Mouse (Mus musculus) spleen, adult 2 months (tissue): ENCODE measurements around the gene Slc7a5. TPM values are rescaled to one million over a fixed set of nuclear protein-coding genes. Genes with fewer than 3 reads are reported as not detected.

Experiments
- DNase-seq, 2 experiments: peaks; one replicate each; pipeline versions ENCODE4 v3.0.0 to v3.0.0-alpha.2; 2012 to 2021; ENCODE audit warnings: low spot score in 2 of 2, low read depth in 1 of 2
- H3K27ac ChIP-seq: fragments of 200-500 bp; 2 replicates; pipeline ENCODE4 v1.5.1; 2012; ENCODE audit warnings: low read length, inconsistent platforms; ENCODE audit not compliant: insufficient read depth
- H3K27me3 ChIP-seq: fragments of 200-500 bp; 2 replicates; pipeline ENCODE4 v1.6.1; 2012; ENCODE audit warnings: mild to moderate bottlenecking, moderate library complexity, low read length, inconsistent platforms; ENCODE audit not compliant: control insufficient read depth, insufficient read depth
- H3K36me3 ChIP-seq: fragments of 200-500 bp; 2 replicates; pipeline ENCODE4 v1.6.1; 2012; ENCODE audit warnings: mild to moderate bottlenecking, low read length, inconsistent platforms; ENCODE audit not compliant: control insufficient read depth, insufficient read depth
- H3K4me1 ChIP-seq: fragments of 200-500 bp; 2 replicates; pipeline ENCODE4 v1.6.1; 2011; ENCODE audit warnings: inconsistent platforms; ENCODE audit not compliant: control insufficient read depth, insufficient read depth, insufficient read length
- H3K4me3 ChIP-seq: fragments of 200-500 bp; 2 replicates; pipeline ENCODE4 v1.5.1; 2011; ENCODE audit warnings: mild to moderate bottlenecking, inconsistent platforms; ENCODE audit not compliant: insufficient read depth, insufficient read length; ENCODE audit errors: extremely low read depth
- CTCF ChIP-seq: fragments of 200-500 bp; IDR thresholded peaks from 2 replicates; pipeline ENCODE4 v1.5.1; 2011; ENCODE audit warnings: mild to moderate bottlenecking, inconsistent platforms; ENCODE audit not compliant: insufficient read depth, insufficient read length, insufficient replicate concordance; ENCODE audit errors: extremely low read depth
- POLR2A ChIP-seq: fragments of 200-500 bp; IDR thresholded peaks from 2 replicates; pipeline ENCODE4 v1.6.1; 2011; ENCODE audit warnings: low read depth, low read length, inconsistent platforms
- WGBS: fragments of 180-500 bp; shearing (Covaris S2); methylation state at CpG from one replicate; pipeline ENCODE4 v1.1.7; 2018; 5-methylcytosine and 5-hydroxymethylcytosine counted together
- polyA plus RNA-seq: library from polyadenylated mRNA; depleted of rRNA; stranded (reverse); fragments of >200 nt; gene quantifications from 2 replicates; pipeline ENCODE4 v1.2.3, GENCODE M21; 2012

Gene Slc7a5
- polyA plus RNA-seq, 1 experiment: 45.0 TPM

DNA sequence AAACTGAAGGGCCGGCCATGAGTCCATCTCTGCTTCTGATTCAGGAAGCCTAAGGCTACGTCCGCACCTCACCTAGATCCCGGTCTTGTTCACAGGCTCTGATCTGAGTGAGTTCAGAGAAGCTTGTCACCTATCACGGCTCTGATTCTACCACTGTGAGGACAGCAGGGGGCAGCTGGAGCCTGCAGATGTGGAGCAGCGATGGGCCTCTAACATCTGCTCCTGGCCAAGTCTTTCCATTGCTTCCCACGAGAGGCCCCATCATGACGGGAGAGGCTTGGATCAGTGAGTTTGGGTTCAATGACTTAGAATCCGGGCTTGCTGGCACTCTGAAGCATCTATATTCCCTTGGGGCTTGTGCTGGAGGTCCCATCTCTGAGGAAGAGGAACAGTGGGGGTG, 33.5 kb downstream of the Slc7a5 start:
- Histone ChIP-seq H3K4me1 (no peaks in the 10 kb centered on the region), H3K27me3 (no peaks in the 10 kb centered on the region), H3K36me3 (no peaks in the 10 kb centered on the region), H3K4me3 (no peak overlapping the region), H3K27ac (no peak overlapping the region)
- TF ChIP-seq POLR2A (no peak), CTCF (peak; percentile 31; the same call in 1 of the 2 replicates)
- whole genome bisulfite sequencing: 62% methylated on average over 9 of the region's 9 CpGs
- peak in 1 of 2 experiments; percentile 12 for DNase-seq

DNA sequence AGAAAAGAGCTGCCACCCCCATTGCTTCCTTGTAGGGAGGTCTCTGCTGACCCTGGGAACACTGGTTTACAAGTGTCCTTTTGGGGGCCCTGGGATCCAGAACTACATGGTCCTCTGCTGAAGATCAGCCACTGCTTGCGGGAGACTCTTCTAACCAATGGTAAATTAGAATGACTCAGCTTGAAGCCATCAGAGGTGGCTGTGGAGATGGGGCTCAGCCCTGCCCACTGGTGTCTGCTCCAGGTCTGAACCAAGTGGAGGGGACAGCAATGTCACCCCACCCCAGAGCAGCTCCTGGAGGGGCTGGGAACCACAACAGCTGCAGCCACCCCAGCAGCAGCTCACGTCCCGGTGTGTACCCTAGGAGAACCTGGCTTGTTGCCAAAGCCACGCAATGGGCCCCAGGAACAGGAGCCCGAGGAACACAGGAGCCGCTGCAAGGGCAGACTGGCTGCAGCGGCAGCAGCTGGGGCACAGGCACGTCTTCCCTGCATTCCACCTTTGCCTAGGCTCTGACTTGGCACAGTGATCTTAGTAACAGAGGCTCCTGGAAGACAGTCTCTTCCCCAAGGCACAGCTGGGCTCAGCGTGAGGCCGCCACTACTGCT, 35.6 kb downstream of the Slc7a5 start:
- no peaks in the 10 kb centered on the region for H3K36me3 ChIP-seq
- H3K27me3 ChIP-seq: no peaks in the 10 kb centered on the region
- WGBS: 15% methylated on average over 10 of the region's 10 CpGs
- H3K4me3 ChIP-seq: no peak overlapping the region
- H3K4me1 ChIP-seq: no peaks in the 10 kb centered on the region
- DNase-seq: no peak
- no peak for TF ChIP-seq CTCF
- no peak for TF ChIP-seq POLR2A
- no peak overlapping the region for H3K27ac ChIP-seq

DNA sequence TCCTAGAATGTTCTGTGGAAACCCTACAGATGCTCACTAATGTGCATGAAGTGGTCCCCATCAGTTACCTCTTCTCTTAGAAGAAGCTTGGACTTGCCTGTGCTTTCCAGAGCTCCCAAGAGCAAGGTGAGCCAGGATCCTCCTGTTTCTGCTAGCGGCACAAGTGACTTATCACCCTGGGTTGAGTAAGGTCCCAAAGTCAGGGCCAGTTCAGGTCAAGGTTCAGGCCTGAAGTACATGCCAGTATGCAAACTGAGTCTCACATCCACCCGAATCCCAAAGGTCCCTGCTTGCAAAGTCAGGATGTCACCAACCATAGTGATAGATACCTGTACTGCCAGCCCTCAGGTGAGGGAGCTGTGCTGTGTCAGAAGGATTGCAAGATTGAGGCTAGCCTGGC, 37.3 kb downstream of the Slc7a5 start:
- H3K4me3 ChIP-seq: no peak overlapping the region
- TF ChIP-seq POLR2A (no peak), CTCF (no peak)
- H3K27me3 ChIP-seq: no peaks in the 10 kb centered on the region
- H3K27ac ChIP-seq: no peak overlapping the region
- 94% methylated on average over 2 of the region's 2 CpGs for WGBS
- no peaks in the 10 kb centered on the region for H3K4me1 ChIP-seq
- H3K36me3 ChIP-seq: no peaks in the 10 kb centered on the region
- DNase-seq: no peak

DNA sequence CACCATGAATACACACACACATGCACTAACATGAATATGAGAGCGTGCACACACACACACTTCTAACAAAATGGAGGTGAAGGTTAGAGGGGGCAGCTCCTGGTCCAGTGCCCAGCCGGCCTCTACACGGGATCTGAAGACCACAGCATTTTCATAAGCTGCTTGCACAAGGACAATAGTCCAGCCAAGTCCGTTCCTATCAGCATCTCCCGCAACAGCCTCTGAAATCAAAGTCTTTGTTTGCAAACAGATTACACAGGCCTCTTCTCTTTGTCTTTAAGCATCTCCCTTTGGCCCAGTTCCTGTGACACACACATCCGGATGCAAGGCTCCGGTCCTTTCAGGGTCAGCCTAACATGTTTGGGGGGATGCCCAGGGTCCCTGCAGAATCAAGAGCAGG, 38.6 kb downstream of the Slc7a5 start:
- H3K27ac ChIP-seq: no peak overlapping the region
- H3K4me1 ChIP-seq: no peaks in the 10 kb centered on the region
- H3K27me3 ChIP-seq: no peaks in the 10 kb centered on the region
- H3K36me3 ChIP-seq: no peaks in the 10 kb centered on the region
- WGBS: 91% methylated on average over 7 of the region's 7 CpGs
- TF ChIP-seq POLR2A (no peak), CTCF (no peak)
- H3K4me3 ChIP-seq: no peak overlapping the region
- no peak for DNase-seq

DNA sequence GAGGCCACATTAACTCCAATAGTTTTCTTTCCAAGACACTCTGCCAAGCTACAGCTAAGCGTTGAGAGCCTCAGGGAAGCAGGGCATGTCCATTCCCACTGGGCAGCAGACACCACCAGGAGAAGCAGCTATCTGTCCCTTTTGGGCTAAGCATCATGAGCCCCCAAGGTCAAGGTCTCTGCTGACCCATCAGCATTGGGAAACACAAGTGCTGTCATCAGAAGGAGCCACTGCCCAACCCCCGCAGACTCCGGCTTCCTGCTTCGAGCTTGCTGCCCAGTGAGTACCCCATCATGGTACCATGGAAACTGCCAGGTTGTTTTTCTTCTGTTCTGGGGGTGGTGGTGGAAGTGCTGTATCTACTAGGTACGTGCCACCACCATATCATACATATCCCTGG, 39.3 kb downstream of the Slc7a5 start:
- Histone ChIP-seq H3K27me3 (no peaks in the 10 kb centered on the region), H3K4me3 (no peak overlapping the region), H3K36me3 (no peaks in the 10 kb centered on the region), H3K4me1 (no peaks in the 10 kb centered on the region), H3K27ac (no peak overlapping the region)
- no peak for DNase-seq
- WGBS: 90% methylated on average over 5 of the region's 5 CpGs
- TF ChIP-seq CTCF (no peak), POLR2A (no peak)

DNA sequence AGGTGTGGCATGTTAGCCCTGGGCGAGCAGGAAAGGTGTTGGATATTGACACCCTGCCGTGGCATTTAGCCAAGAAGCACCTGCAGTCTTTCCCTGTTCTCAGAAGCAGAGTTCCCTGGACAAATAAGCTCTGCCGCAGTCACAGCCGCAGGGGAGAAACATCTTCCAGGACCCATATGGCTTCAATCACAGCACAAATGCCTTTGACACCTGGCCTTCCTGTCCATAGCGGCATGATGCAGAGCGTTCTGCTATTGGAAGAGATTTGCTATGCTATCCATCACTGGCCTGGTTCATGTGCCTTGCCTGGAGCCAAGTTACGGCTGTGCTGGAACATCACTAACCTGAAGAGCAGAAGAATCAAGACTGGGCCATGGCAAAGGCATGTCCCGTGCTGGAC, 42.1 kb downstream of the Slc7a5 start:
- Histone ChIP-seq H3K27me3 (no peaks in the 10 kb centered on the region), H3K4me3 (no peak overlapping the region), H3K36me3 (no peaks in the 10 kb centered on the region), H3K4me1 (no peaks in the 10 kb centered on the region), H3K27ac (no peak overlapping the region)
- WGBS: 94% methylated on average over 8 of the region's 8 CpGs
- DNase-seq: no peak
- TF ChIP-seq POLR2A (no peak), CTCF (no peak)

DNA sequence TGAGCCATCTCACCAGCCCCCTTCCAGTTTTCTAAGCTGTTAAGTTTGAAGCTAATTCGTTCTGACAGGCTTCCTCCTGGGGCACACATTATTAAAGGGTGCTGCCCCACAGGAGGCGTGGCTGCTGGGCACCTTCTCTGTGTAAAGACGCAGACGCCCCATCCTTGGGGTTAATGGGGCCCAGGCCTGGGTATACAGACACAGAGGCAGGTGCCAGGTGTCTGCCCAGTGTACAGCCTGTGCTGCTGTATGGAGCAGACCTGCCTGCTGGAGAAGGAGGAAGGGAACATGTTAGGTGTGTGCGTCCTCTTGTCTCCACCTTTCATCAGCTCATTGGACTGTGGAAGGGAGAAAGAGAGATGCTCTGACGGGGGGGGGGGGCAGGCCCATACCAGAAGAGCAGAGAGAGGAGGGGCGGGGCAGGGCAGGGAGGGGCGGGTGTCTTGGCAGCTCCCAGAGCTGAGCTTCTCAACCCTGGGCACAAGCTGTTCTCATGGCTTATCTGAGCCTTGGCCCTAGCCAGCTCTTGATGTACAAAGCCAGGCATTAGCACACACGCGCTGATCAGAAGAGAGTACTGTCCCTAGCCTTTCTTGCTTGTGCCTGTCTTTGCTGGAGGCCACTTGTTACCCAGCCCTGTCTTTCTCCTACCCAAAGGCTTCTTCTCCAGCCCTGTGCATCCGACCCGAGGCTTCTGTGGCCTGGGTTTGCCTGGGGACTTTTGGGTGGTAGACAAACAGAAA, 45.5 kb downstream of the Slc7a5 start:
- WGBS: 66% methylated on average over 12 of the region's 12 CpGs
- TF ChIP-seq CTCF (no peak), POLR2A (no peak)
- no peaks in the 10 kb centered on the region for H3K27me3 ChIP-seq
- no peak overlapping the region for H3K27ac ChIP-seq
- no peaks in the 10 kb centered on the region for H3K4me1 ChIP-seq
- H3K36me3 ChIP-seq: no peaks in the 10 kb centered on the region
- no peak for DNase-seq
- no peak overlapping the region for H3K4me3 ChIP-seq
